Mouse (Mus musculus): ENCODE results near the gene Hist1h4h. TPM values are rescaled to one million over a fixed set of nuclear protein-coding genes. Genes with fewer than 3 reads are reported as not detected.
"Not testable (repeated sequence)": the region's sequence is repeated elsewhere in the genome, so short reads cannot be mapped to it uniquely, and the experiment has no call there.

Hist1h4h gene
- polyA plus RNA-seq, 1 experiment from 2014 or later, result 3.6 TPM

GRCm38 (mm10) chr13:23529005-23529404 is 1.8 kb upstream of the Hist1h4h start:
- Histone ChIP-seq H3K27me3 (ENCODE audit: control insufficient read depth, insufficient read depth, low read length) (no peaks in the 10 kb centered on the region), H3K27ac (ENCODE audit: low read depth, low read length) (no peak overlapping the region), H3K36me3 (ENCODE audit: control insufficient read depth, insufficient read depth, low read length) (no peaks in the 10 kb centered on the region), H3K4me1 (ENCODE audit: control insufficient read depth, insufficient read depth, low read length) (peaks cover 10% of the 10 kb centered on the region; the same call in 1 of the 2 replicates), H3K9ac (ENCODE audit: low read length) (peak overlapping the region; percentile 30), H3K4me2 (peak overlapping the region; percentile 45), H3K4me3 (ENCODE audit: low read depth, low read length) (no peak overlapping the region), H3K9me3 (ENCODE audit: control insufficient read depth, low read length) (no peaks in the 10 kb centered on the region)
- WGBS, result 88% methylated on average over 5 of the region's 5 CpGs
- DNase-seq (ENCODE audit: low spot score, missing footprints), result no peak
- ATAC-seq (ENCODE audit: low FRiP score), result no peak

GRCm38 (mm10) chr13:23529480-23530165 is 1.2 kb upstream of the Hist1h4h start:
- H3K4me3 ChIP-seq (ENCODE audit: low read depth, low read length), result peak overlapping the region; percentile 45
- peak overlapping the region; percentile 86 for H3K9ac ChIP-seq (ENCODE audit: low read length)
- H3K27me3 ChIP-seq (ENCODE audit: control insufficient read depth, insufficient read depth, low read length), result no peaks in the 10 kb centered on the region
- 33% methylated on average over 2 of the region's 2 CpGs for WGBS
- DNase-seq (ENCODE audit: low spot score, missing footprints), result no peak
- peak overlapping the region; percentile 98; the same call in 1 of the 2 replicates for H3K27ac ChIP-seq (ENCODE audit: low read depth, low read length)
- no peak for ATAC-seq (ENCODE audit: low FRiP score)
- peak overlapping the region; percentile 45 for H3K4me2 ChIP-seq
- H3K9me3 ChIP-seq (ENCODE audit: control insufficient read depth, low read length), result no peaks in the 10 kb centered on the region
- H3K4me1 ChIP-seq (ENCODE audit: control insufficient read depth, insufficient read depth, low read length), result peaks cover 10% of the 10 kb centered on the region; the same call in 1 of the 2 replicates
- no peaks in the 10 kb centered on the region for H3K36me3 ChIP-seq (ENCODE audit: control insufficient read depth, insufficient read depth, low read length)

GRCm38 (mm10) chr13:23530181-23530900 is 509 bp upstream of the Hist1h4h start:
- peak overlapping the region; percentile 45 for H3K4me3 ChIP-seq (ENCODE audit: low read depth, low read length)
- under 1% methylated on average over 20 of the region's 20 CpGs for WGBS
- no peaks in the 10 kb centered on the region for H3K36me3 ChIP-seq (ENCODE audit: control insufficient read depth, insufficient read depth, low read length)
- H3K4me2 ChIP-seq, result peak overlapping the region; percentile 45
- H3K4me1 ChIP-seq (ENCODE audit: control insufficient read depth, insufficient read depth, low read length), result peaks cover 10% of the 10 kb centered on the region; the same call in 1 of the 2 replicates
- H3K9ac ChIP-seq (ENCODE audit: low read length), result peak overlapping the region; percentile 86
- H3K27me3 ChIP-seq (ENCODE audit: control insufficient read depth, insufficient read depth, low read length), result no peaks in the 10 kb centered on the region
- H3K27ac ChIP-seq (ENCODE audit: low read depth, low read length), result peak overlapping the region; percentile 98
- ATAC-seq (ENCODE audit: low FRiP score), result no peak
- no peaks in the 10 kb centered on the region for H3K9me3 ChIP-seq (ENCODE audit: control insufficient read depth, low read length)
- DNase-seq (ENCODE audit: low spot score, missing footprints), result peak; percentile 97

GRCm38 (mm10) chr13:23532262-23533075 is 1.6 kb downstream of the Hist1h4h start:
- H3K36me3 ChIP-seq (ENCODE audit: control insufficient read depth, insufficient read depth, low read length), result no peaks in the 10 kb centered on the region
- H3K4me2 ChIP-seq, result peak overlapping the region; percentile 45
- WGBS, result 23% methylated on average over 9 of the region's 9 CpGs
- no peaks in the 10 kb centered on the region for H3K27me3 ChIP-seq (ENCODE audit: control insufficient read depth, insufficient read depth, low read length)
- peak overlapping the region; percentile 98 for H3K27ac ChIP-seq (ENCODE audit: low read depth, low read length)
- no peak for ATAC-seq (ENCODE audit: low FRiP score)
- H3K4me3 ChIP-seq (ENCODE audit: low read depth, low read length), result peak overlapping the region; percentile 45
- H3K4me1 ChIP-seq (ENCODE audit: control insufficient read depth, insufficient read depth, low read length), result peaks cover 19% of the 10 kb centered on the region
- H3K9me3 ChIP-seq (ENCODE audit: control insufficient read depth, low read length), result no peaks in the 10 kb centered on the region
- H3K9ac ChIP-seq (ENCODE audit: low read length), result peak overlapping the region; percentile 86
- peak; percentile 91 for DNase-seq (ENCODE audit: low spot score, missing footprints)

- Histone ChIP-seq H3K27ac (ENCODE audit: low read depth, low read length) (peak within 1 kb of the TSS; percentile 98), H3K4me1 (ENCODE audit: control insufficient read depth, insufficient read depth, low read length) (peaks cover 19% of the 10 kb centered on the region), H3K9ac (ENCODE audit: low read length) (peak within 1 kb of the TSS; percentile 66), H3K4me3 (ENCODE audit: low read depth, low read length) (peak within 1 kb of the TSS; percentile 48), H3K4me2 (peak within 1 kb of the TSS; percentile 45)
- DNase-seq (ENCODE audit: low spot score, missing footprints) (peak; percentile 94), ATAC-seq (ENCODE audit: low FRiP score) (peak; percentile 64)
- not testable (repeated sequence) for H3K27me3 ChIP-seq (ENCODE audit: control insufficient read depth, insufficient read depth, low read length); H3K36me3 ChIP-seq (ENCODE audit: control insufficient read depth, insufficient read depth, low read length); H3K9me3 ChIP-seq (ENCODE audit: control insufficient read depth, low read length)
- under 1% methylated on average over 22 of the region's 53 CpGs for WGBS
Measured at GRCm38 (mm10) chr13:23533560-23534367, 2.9 kb downstream of the Hist1h4h start, which contains the start of gene Hist1h2af. Hist1h2af (plus strand) TSS chr13:23533906.

- under 1% methylated on average over 15 of the region's 15 CpGs for WGBS
- peak; percentile 10 for ATAC-seq (ENCODE audit: low FRiP score)
- Histone ChIP-seq H3K9ac (ENCODE audit: low read length) (peak overlapping the region; percentile 66), H3K36me3 (ENCODE audit: control insufficient read depth, insufficient read depth, low read length) (no peaks in the 10 kb centered on the region), H3K4me2 (peak overlapping the region; percentile 45), H3K4me3 (ENCODE audit: low read depth, low read length) (peak overlapping the region; percentile 48), H3K4me1 (ENCODE audit: control insufficient read depth, insufficient read depth, low read length) (peaks cover 16% of the 10 kb centered on the region), H3K9me3 (ENCODE audit: control insufficient read depth, low read length) (no peaks in the 10 kb centered on the region), H3K27me3 (ENCODE audit: control insufficient read depth, insufficient read depth, low read length) (no peaks in the 10 kb centered on the region), H3K27ac (ENCODE audit: low read depth, low read length) (peak overlapping the region; percentile 98)
- DNase-seq (ENCODE audit: low spot score, missing footprints), result peak; percentile 97
Measured at GRCm38 (mm10) chr13:23534368-23535131, 3.7 kb downstream of the Hist1h4h start.

- peaks cover 16% of the 10 kb centered on the region for H3K4me1 ChIP-seq (ENCODE audit: control insufficient read depth, insufficient read depth, low read length)
- peak within 1 kb of the TSS; percentile 48 for H3K4me3 ChIP-seq (ENCODE audit: low read depth, low read length)
- not testable (repeated sequence) for H3K27me3 ChIP-seq (ENCODE audit: control insufficient read depth, insufficient read depth, low read length); H3K9me3 ChIP-seq (ENCODE audit: control insufficient read depth, low read length); H3K36me3 ChIP-seq (ENCODE audit: control insufficient read depth, insufficient read depth, low read length)
- peak within 1 kb of the TSS; percentile 69 for H3K9ac ChIP-seq (ENCODE audit: low read length)
- H3K4me2 ChIP-seq, result peak within 1 kb of the TSS; percentile 45
- DNase-seq (ENCODE audit: low spot score, missing footprints) (peak; percentile 98), ATAC-seq (ENCODE audit: low FRiP score) (peak; percentile 92)
- WGBS, result under 1% methylated on average over 48 of the region's 62 CpGs
- H3K27ac ChIP-seq (ENCODE audit: low read depth, low read length), result peak within 1 kb of the TSS; percentile 98
Measured at GRCm38 (mm10) chr13:23535137-23536075, 4.6 kb downstream of the Hist1h4h start, which contains the start of gene Hist1h3g. Hist1h3g (plus strand) TSS chr13:23535422.
